Mouse (Mus musculus) midbrain, postnatal 0 days (tissue): ENCODE measurements around the gene Frmd4b. TPM values are rescaled to one million over a fixed set of nuclear protein-coding genes. Genes with fewer than 3 reads are reported as not detected.
A peak's percentile ranks its signal among the peaks of the same experiment; 100 is the strongest.

ENCODE experiments used
- ATAC-seq: fragments of 200-750 bp; cut with Nextera tagmentation; 2 replicates; pipeline ENCODE4 v1.8.0; 2017; ENCODE audit warnings: moderate number of reproducible peaks, mild to moderate bottlenecking, moderate TSS enrichment, moderate library complexity; ENCODE audit not compliant: low FRiP score
- DNase-seq: peaks from one replicate; pipeline ENCODE4 v3.0.0-alpha.2; 2015; ENCODE audit warnings: low spot score
- H3K27ac ChIP-seq: fragments of 300-500 bp; sonication (generic); 2 replicates; pipeline ENCODE4 v1.5.1; 2014; ENCODE audit warnings: low read depth, mild to moderate bottlenecking, low read length, mixed read lengths
- H3K27me3 ChIP-seq: fragments of 300-500 bp; sonication (generic); 2 replicates; pipeline ENCODE4 v1.6.1; 2014; ENCODE audit warnings: low read length, control low read depth, mixed read lengths; ENCODE audit not compliant: insufficient read depth
- H3K36me3 ChIP-seq: fragments of 300-500 bp; sonication (generic); 2 replicates; pipeline ENCODE4 v1.6.1; 2014; ENCODE audit warnings: low read length, control low read depth, mixed read lengths; ENCODE audit not compliant: insufficient read depth
- H3K4me1 ChIP-seq: fragments of 300-500 bp; sonication (generic); 2 replicates; pipeline ENCODE4 v1.6.1; 2014; ENCODE audit warnings: mild to moderate bottlenecking, control low read depth, antibody characterized with exemption, low read length, mixed read lengths; ENCODE audit not compliant: insufficient read depth
- H3K4me2 ChIP-seq: fragments of 300-500 bp; sonication (generic); 2 replicates; pipeline ENCODE4 v1.6.1; 2014; ENCODE audit warnings: low read depth, mild to moderate bottlenecking, low read length, mixed read lengths; ENCODE audit not compliant: poor library complexity, severe bottlenecking
- H3K4me3 ChIP-seq: fragments of 300-500 bp; sonication (generic); 2 replicates; pipeline ENCODE4 v1.5.1; 2014; ENCODE audit warnings: low read depth, mild to moderate bottlenecking, low read length, moderate library complexity
- H3K9ac ChIP-seq: fragments of 300-500 bp; sonication (generic); replicated peaks from 2 replicates; pipeline ENCODE4 v1.6.1; 2014; ENCODE audit warnings: mild to moderate bottlenecking, low read length, moderate library complexity, mixed read lengths; ENCODE audit not compliant: poor library complexity, severe bottlenecking
- H3K9me3 ChIP-seq: fragments of 300-500 bp; sonication (generic); 2 replicates; pipeline ENCODE4 v1.6.1; 2016; ENCODE audit warnings: low read length, control low read depth
- CTCF ChIP-seq: IDR thresholded peaks from 2 replicates; pipeline ENCODE4 v1.5.1; 2016; ENCODE audit warnings: antibody characterized with exemption, mild to moderate bottlenecking
- WGBS: fragments of 180-500 bp; shearing (Covaris S2); extraction: QIAGEN DNeasy Blood & Tissue Kit; methylation state at CpG from one replicate; pipeline ENCODE4 v1.1.7; 2014; 5-methylcytosine and 5-hydroxymethylcytosine counted together
- polyA plus RNA-seq: library from polyadenylated mRNA; unstranded; fragments of >200 nt; fragmentation: Nextera tagmentation; extraction: Ambion mirVana; gene quantifications from 2 replicates; pipeline ENCODE4 v1.2.1, GENCODE M21; 2015
- total RNA-seq: library from RNA; depleted of rRNA; stranded (reverse); fragments of >200 nt; gene quantifications from 2 replicates; pipeline ENCODE4 v1.2.3, GENCODE M21; 2014

Frmd4b gene
- total and polyA plus RNA-seq, 2 experiments from 2014 or later: 7.9 to 20.7 TPM

- Histone ChIP-seq H3K4me3 (no peak overlapping the region), H3K9me3 (no peaks in the 10 kb centered on the region), H3K4me1 (peaks cover 3% of the 10 kb centered on the region; the same call in 1 of the 2 replicates), H3K27me3 (no peaks in the 10 kb centered on the region; the same call in 1 of the 2 replicates), H3K36me3 (no peaks in the 10 kb centered on the region), H3K4me2 (no peak overlapping the region), H3K27ac (no peak overlapping the region), H3K9ac (no peak overlapping the region)
- no peak for TF ChIP-seq CTCF
- peak; percentile 34 for DNase-seq
- 22% methylated on average over 5 of the region's 5 CpGs for WGBS
- no peak for ATAC-seq
Observed at GRCm38 (mm10) chr6:97353933-97354332, 263.4 kb downstream of the Frmd4b start.

DNA sequence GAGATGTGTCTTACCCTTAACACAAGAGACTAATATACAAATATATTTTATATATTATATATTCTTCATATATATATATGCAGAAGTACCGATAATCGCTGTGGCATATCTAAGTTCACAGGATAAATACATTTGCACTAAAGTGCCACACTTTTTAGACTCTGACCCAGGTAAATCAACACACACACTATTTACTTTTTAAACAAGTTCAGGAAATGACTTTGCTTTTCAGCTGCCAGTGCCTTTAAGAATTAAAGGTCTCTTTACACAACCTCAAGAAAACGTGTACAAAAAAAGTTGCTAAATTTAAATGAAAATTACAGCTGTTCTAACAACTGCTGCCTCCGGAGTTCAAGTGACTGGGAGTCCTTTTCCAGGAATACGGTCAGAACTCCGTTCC lies 264.0 kb downstream of the Frmd4b start:
- Histone ChIP-seq H3K4me1 (peaks cover 3% of the 10 kb centered on the region; the same call in 1 of the 2 replicates), H3K4me2 (no peak overlapping the region), H3K27ac (no peak overlapping the region), H3K36me3 (no peaks in the 10 kb centered on the region), H3K9me3 (no peaks in the 10 kb centered on the region), H3K27me3 (no peaks in the 10 kb centered on the region; the same call in 1 of the 2 replicates), H3K9ac (no peak overlapping the region), H3K4me3 (no peak overlapping the region)
- TF ChIP-seq CTCF: no peak
- 41% methylated on average over 6 of the region's 6 CpGs for WGBS
- no peak for ATAC-seq
- DNase-seq: no peak

- no peaks in the 10 kb centered on the region for H3K9me3 ChIP-seq
- no peaks in the 10 kb centered on the region for H3K36me3 ChIP-seq
- no peak for TF ChIP-seq CTCF
- no peak overlapping the region for H3K4me3 ChIP-seq
- H3K9ac ChIP-seq: no peak overlapping the region
- peaks cover 3% of the 10 kb centered on the region; the same call in 1 of the 2 replicates for H3K4me1 ChIP-seq
- no peak overlapping the region for H3K27ac ChIP-seq
- H3K4me2 ChIP-seq: no peak overlapping the region
- DNase-seq: no peak
- H3K27me3 ChIP-seq: no peaks in the 10 kb centered on the region; the same call in 1 of the 2 replicates
- no peak for ATAC-seq
- 21% methylated on average over 10 of the region's 10 CpGs for WGBS
Observed at GRCm38 (mm10) chr6:97352505-97353154, 264.7 kb downstream of the Frmd4b start.

GRCm38 (mm10) chr6:97349355-97350138 lies 267.8 kb downstream of the Frmd4b start:
- DNase-seq (no peak), ATAC-seq (no peak)
- H3K4me2 ChIP-seq: no peak overlapping the region
- no peak overlapping the region for H3K4me3 ChIP-seq
- no peak for TF ChIP-seq CTCF
- H3K27me3 ChIP-seq: no peaks in the 10 kb centered on the region; the same call in 1 of the 2 replicates
- no peaks in the 10 kb centered on the region for H3K9me3 ChIP-seq
- no peaks in the 10 kb centered on the region for H3K4me1 ChIP-seq
- no peak overlapping the region for H3K27ac ChIP-seq
- no peaks in the 10 kb centered on the region for H3K36me3 ChIP-seq
- H3K9ac ChIP-seq: no peak overlapping the region
- 49% methylated on average over 8 of the region's 8 CpGs for whole genome bisulfite sequencing

- TF ChIP-seq CTCF: no peak
- WGBS: 97% methylated on average over 1 of the region's 1 CpGs
- Histone ChIP-seq H3K27ac (no peak overlapping the region), H3K4me2 (no peak overlapping the region), H3K9ac (no peak overlapping the region), H3K4me3 (no peak overlapping the region), H3K27me3 (no peaks in the 10 kb centered on the region), H3K9me3 (no peaks in the 10 kb centered on the region), H3K4me1 (no peaks in the 10 kb centered on the region), H3K36me3 (no peaks in the 10 kb centered on the region)
- ATAC-seq: no peak
- no peak for DNase-seq
Observed at GRCm38 (mm10) chr6:97346932-97347331, 270.4 kb downstream of the Frmd4b start.

GRCm38 (mm10) chr6:97346527-97346926 lies 270.8 kb downstream of the Frmd4b start:
- 79% methylated on average over 10 of the region's 10 CpGs for WGBS
- Histone ChIP-seq H3K27me3 (no peaks in the 10 kb centered on the region), H3K36me3 (no peaks in the 10 kb centered on the region), H3K9ac (no peak overlapping the region), H3K27ac (no peak overlapping the region), H3K4me3 (no peak overlapping the region), H3K4me2 (no peak overlapping the region), H3K4me1 (no peaks in the 10 kb centered on the region), H3K9me3 (no peaks in the 10 kb centered on the region)
- ATAC-seq: no peak
- TF ChIP-seq CTCF: no peak
- DNase-seq: no peak
